Mouse (Mus musculus) liver, embryonic 14.5 days (tissue): ENCODE data around the gene Gm9611. TPM values are rescaled to one million over a fixed set of nuclear protein-coding genes. Genes with fewer than 3 reads are reported as not detected.
"Not testable (repeated sequence)": the region's sequence is repeated elsewhere in the genome, so short reads cannot be mapped to it uniquely, and the experiment has no call there.

Source experiments
- ATAC-seq: fragments of 200-750 bp; cut with Nextera tagmentation; 2 replicates; pipeline ENCODE4 v1.8.0; 2017; ENCODE audit warnings: moderate number of reproducible peaks, mild to moderate bottlenecking, moderate library complexity; ENCODE audit not compliant: insufficient read depth
- DNase-seq, 3 experiments: peaks; one replicate each; pipeline ENCODE4 v3.0.0-alpha.2; 2012 to 2013; ENCODE audit warnings: low read depth in 3 of 3, low spot score in 3 of 3
- H3K27ac ChIP-seq: fragments of 300-500 bp; sonication (generic); 2 replicates; pipeline ENCODE4 v1.5.1; 2014; ENCODE audit warnings: moderate library complexity, mild to moderate bottlenecking, control low read depth, inconsistent platforms
- H3K27me3 ChIP-seq: fragments of 300-500 bp; sonication (generic); 2 replicates; pipeline ENCODE4 v1.6.1; 2014; ENCODE audit warnings: mild to moderate bottlenecking, low read length, moderate library complexity; ENCODE audit not compliant: control insufficient read depth, insufficient read depth
- H3K36me3 ChIP-seq: fragments of 300-500 bp; sonication (generic); replicated peaks from 2 replicates; pipeline ENCODE4 v1.6.1; 2014; ENCODE audit warnings: low read depth; ENCODE audit not compliant: control insufficient read depth, insufficient read depth
- H3K4me1 ChIP-seq, 2 experiments: fragments of 200-500 bp in 1 of 2; fragments of 300-500 bp in 1 of 2; sonication (generic) in 1 of 2; replicated peaks; 2 replicates each; pipeline ENCODE4 v1.6.1; 2012 to 2014; ENCODE audit warnings: antibody characterized with exemption in 1 of 2, inconsistent platforms in 1 of 2, low read length in 1 of 2; ENCODE audit not compliant: control insufficient read depth in 2 of 2, insufficient read depth in 2 of 2
- H3K4me2 ChIP-seq: fragments of 300-500 bp; sonication (generic); 2 replicates; pipeline ENCODE4 v1.6.1; 2014; ENCODE audit warnings: low read depth, mild to moderate bottlenecking, control low read depth, moderate library complexity
- H3K4me3 ChIP-seq, 2 experiments: fragments of 200-500 bp in 1 of 2; fragments of 300-500 bp in 1 of 2; sonication (generic) in 1 of 2; 2 replicates each; pipeline ENCODE4 v1.5.1; 2012 to 2014; ENCODE audit warnings: low read depth in 2 of 2, low read length in 2 of 2, mild to moderate bottlenecking in 2 of 2, control low read depth in 1 of 2, inconsistent platforms in 1 of 2, moderate library complexity in 1 of 2; ENCODE audit not compliant: insufficient read depth in 1 of 2
- H3K9ac ChIP-seq: fragments of 300-500 bp; sonication (generic); replicated peaks from 2 replicates; pipeline ENCODE4 v1.6.1; 2014; ENCODE audit warnings: mild to moderate bottlenecking, control low read depth, moderate library complexity
- H3K9me3 ChIP-seq: fragments of 300-500 bp; sonication (generic); 2 replicates; pipeline ENCODE4 v1.6.1; 2016; ENCODE audit warnings: low read length, mixed read lengths; ENCODE audit not compliant: control insufficient read depth
- WGBS: fragments of 180-500 bp; shearing (Covaris S2); extraction: QIAGEN DNeasy Blood & Tissue Kit; methylation state at CpG from one replicate; pipeline ENCODE4 v1.1.7; 2014; ENCODE audit not compliant: insufficient replicate concordance; 5-methylcytosine and 5-hydroxymethylcytosine counted together
- microRNA-seq: library from miRNA; unstranded; fragments of <30 nt; microRNA quantifications from one replicate; pipeline ENCODE4, GENCODE M21; 2016
- polyA plus RNA-seq, 2 experiments: library from polyadenylated mRNA; depleted of rRNA in 1 of 2; stranded (reverse) in 1 of 2; unstranded in 1 of 2; fragments of >200 nt; fragmentation: Nextera tagmentation in 1 of 2; extraction: Ambion mirVana in 1 of 2; gene quantifications; 2 replicates each; pipeline versions ENCODE4 v1.2.1 to v1.2.3; 2012 to 2014

Gene Gm9611
- polyA plus RNA-seq (2012; rRNA removed) (not detected in 2 replicates), polyA plus RNA-seq (2014; fragmentation: Nextera tagmentation; extraction: Ambion mirVana) (not detected in 2 replicates)

GRCm38 (mm10) chr14:42297258-42297657 lies at the start of gene Gm9611:
Gm9611 (minus strand) TSS chr14:42297358.
- H3K4me3 ChIP-seq, ATAC-seq, H3K4me2 ChIP-seq, DNase-seq, H3K9me3 ChIP-seq, H3K4me1 ChIP-seq, H3K36me3 ChIP-seq, H3K27me3 ChIP-seq, H3K27ac ChIP-seq, H3K9ac ChIP-seq: not testable (repeated sequence)
- 80% methylated on average over 1 of the region's 3 CpGs for WGBS

GRCm38 (mm10) chr14:42309910-42310309 lies 12.8 kb upstream of the Gm9611 start, which contains the start of gene Gm7995:
Gm7995 (plus strand) TSS chr14:42310210.
- not testable (repeated sequence) for H3K9ac ChIP-seq, DNase-seq, H3K36me3 ChIP-seq, H3K4me2 ChIP-seq, H3K4me3 ChIP-seq, H3K27ac ChIP-seq, ATAC-seq, H3K4me1 ChIP-seq, H3K27me3 ChIP-seq, H3K9me3 ChIP-seq
- no CpG with 5 or more reads among the region's 1 CpGs for WGBS

- not testable (repeated sequence) for H3K9ac ChIP-seq, H3K4me1 ChIP-seq, H3K27me3 ChIP-seq, ATAC-seq, H3K36me3 ChIP-seq, H3K4me3 ChIP-seq, H3K27ac ChIP-seq, H3K4me2 ChIP-seq, H3K9me3 ChIP-seq, DNase-seq
- no CpG with 5 or more reads among the region's 3 CpGs for WGBS
Measured at GRCm38 (mm10) chr14:42259948-42260347, 37.2 kb downstream of the Gm9611 start, which contains the start of gene Gm17026. Gm17026 (minus strand) TSS chr14:42260048.

Small RNA genes within 50 kb of the gene (microRNA-seq; reads per million reads assigned to microRNA genes)
- gene Gm25208: not detected
- gene Gm25892: not detected

Other genes with a start within 250 kb of the Gm9611 start
- gene Gm7951, start 180.0 kb downstream of the Gm9611 start, polyA plus RNA-seq (2012; rRNA removed): not detected in 2 replicates
- not detected in 2 replicates for gene Gm7951, start 180.0 kb downstream of the Gm9611 start, polyA plus RNA-seq (2014; fragmentation: Nextera tagmentation; extraction: Ambion mirVana)
- gene Gm17027, start 134.7 kb downstream of the Gm9611 start, polyA plus RNA-seq (2012; rRNA removed): not detected in 2 replicates
- not detected in 2 replicates for gene Gm17027, start 134.7 kb downstream of the Gm9611 start, polyA plus RNA-seq (2014; fragmentation: Nextera tagmentation; extraction: Ambion mirVana)
- not detected in 2 replicates for gene Gm3573, start 106.6 kb downstream of the Gm9611 start, polyA plus RNA-seq (2012; rRNA removed)
- gene Gm3573, start 106.6 kb downstream of the Gm9611 start, polyA plus RNA-seq (2014; fragmentation: Nextera tagmentation; extraction: Ambion mirVana): not detected in 2 replicates
- gene Gm17026, start 37.3 kb downstream of the Gm9611 start, polyA plus RNA-seq (2012; rRNA removed): not detected in 2 replicates
- gene Gm17026, start 37.3 kb downstream of the Gm9611 start, polyA plus RNA-seq (2014; fragmentation: Nextera tagmentation; extraction: Ambion mirVana): not detected in 2 replicates
- not detected in 2 replicates for gene Gm7995, start 12.9 kb upstream of the Gm9611 start, polyA plus RNA-seq (2012; rRNA removed)
- gene Gm7995, start 12.9 kb upstream of the Gm9611 start, polyA plus RNA-seq (2014; fragmentation: Nextera tagmentation; extraction: Ambion mirVana): not detected in 2 replicates
- not detected in 2 replicates for gene Gm8005, start 142.3 kb upstream of the Gm9611 start, polyA plus RNA-seq (2012; rRNA removed)
- gene Gm8005, start 142.3 kb upstream of the Gm9611 start, polyA plus RNA-seq (2014; fragmentation: Nextera tagmentation; extraction: Ambion mirVana): not detected in 2 replicates
- gene Gm8011, start 166.5 kb upstream of the Gm9611 start, polyA plus RNA-seq (2012; rRNA removed): not detected in 2 replicates
- not detected in 2 replicates for gene Gm8011, start 166.5 kb upstream of the Gm9611 start, polyA plus RNA-seq (2014; fragmentation: Nextera tagmentation; extraction: Ambion mirVana)
- not detected in 2 replicates for gene Gm8020, start 205.0 kb upstream of the Gm9611 start, polyA plus RNA-seq (2012; rRNA removed)
- gene Gm8020, start 205.0 kb upstream of the Gm9611 start, polyA plus RNA-seq (2014; fragmentation: Nextera tagmentation; extraction: Ambion mirVana): not detected in 2 replicates
- not detected in 2 replicates for gene Gm8024, start 226.9 kb upstream of the Gm9611 start, polyA plus RNA-seq (2012; rRNA removed)
- gene Gm8024, start 226.9 kb upstream of the Gm9611 start, polyA plus RNA-seq (2014; fragmentation: Nextera tagmentation; extraction: Ambion mirVana): not detected in 2 replicates